Mouse (Mus musculus) cerebellum, adult 11-12 months (tissue): Measurements from ENCODE around the gene Rita1.

Source experiments
- DNase-seq: peaks from one replicate; pipeline ENCODE4 v3.0.0; 2022

Rita1 gene

GRCm38 (mm10) chr5:120627515-120628300, 15.3 kb upstream of the Rita1 start:
- DNase-seq: no peak

GRCm38 (mm10) chr5:120626399-120626798, 14.0 kb upstream of the Rita1 start:
- DNase-seq: no peak

- DNase-seq: no peak
Observed at GRCm38 (mm10) chr5:120624427-120624826, 12.0 kb upstream of the Rita1 start.

- no peak for DNase-seq
Observed at GRCm38 (mm10) chr5:120622198-120622851, 9.9 kb upstream of the Rita1 start.

- no peak for DNase-seq
Observed at GRCm38 (mm10) chr5:120621846-120622197, 9.4 kb upstream of the Rita1 start.

GRCm38 (mm10) chr5:120621078-120621765, 8.8 kb upstream of the Rita1 start:
- peak; percentile 44 for DNase-seq

GRCm38 (mm10) chr5:120620375-120621077, 8.1 kb upstream of the Rita1 start:
- peak; percentile 73 for DNase-seq

- DNase-seq: peak; percentile 62
Observed at GRCm38 (mm10) chr5:120619201-120619600, 6.8 kb upstream of the Rita1 start.

- DNase-seq: no peak
Observed at GRCm38 (mm10) chr5:120618778-120619177, 6.4 kb upstream of the Rita1 start.

- DNase-seq: peak; percentile 47
Observed at GRCm38 (mm10) chr5:120615903-120616302, 3.5 kb upstream of the Rita1 start.

GRCm38 (mm10) chr5:120612822-120613604, 624 bp upstream of the Rita1 start:
- DNase-seq: peak; percentile 100

- DNase-seq: peak; percentile 76
Observed at GRCm38 (mm10) chr5:120611416-120611815, 973 bp downstream of the Rita1 start.

- peak; percentile 77 for DNase-seq
Observed at GRCm38 (mm10) chr5:120610906-120611305, 1.5 kb downstream of the Rita1 start.

GRCm38 (mm10) chr5:120609246-120609775, 3.1 kb downstream of the Rita1 start:
- peak; percentile 72 for DNase-seq

GRCm38 (mm10) chr5:120607335-120607734, 5.1 kb downstream of the Rita1 start:
- no peak for DNase-seq

GRCm38 (mm10) chr5:120606590-120607200, 5.7 kb downstream of the Rita1 start:
- peak; percentile 60 for DNase-seq

- DNase-seq: peak; percentile 90
Observed at GRCm38 (mm10) chr5:120605688-120606087, 6.7 kb downstream of the Rita1 start.

- peak; percentile 68 for DNase-seq
Observed at GRCm38 (mm10) chr5:120605241-120605661, 7.1 kb downstream of the Rita1 start.

GRCm38 (mm10) chr5:120604839-120605238, 7.5 kb downstream of the Rita1 start:
- peak; percentile 86 for DNase-seq

GRCm38 (mm10) chr5:120603515-120603914, 8.9 kb downstream of the Rita1 start:
- no peak for DNase-seq

GRCm38 (mm10) chr5:120602210-120602609, 10.2 kb downstream of the Rita1 start:
- DNase-seq: peak; percentile 80
